Mouse (Mus musculus) gonadal fat pad, adult 2 months (tissue): ENCODE measurements around the gene 4930402H24Rik. TPM values are rescaled to one million over a fixed set of nuclear protein-coding genes. Genes with fewer than 3 reads are reported as not detected.

ENCODE experiments used
- DNase-seq: peaks from one replicate; pipeline ENCODE4 v3.0.0-alpha.2; 2012; ENCODE audit warnings: low read depth
- polyA plus RNA-seq: library from polyadenylated mRNA; depleted of rRNA; stranded (reverse); fragments of >200 nt; gene quantifications from 2 replicates; pipeline ENCODE4 v1.2.3, GENCODE M21; 2012

4930402H24Rik gene
- polyA plus RNA-seq, 1 experiment, result 84.4 TPM

- no peak for DNase-seq
Measured at GRCm38 (mm10) chr2:130733444-130733843, 172.8 kb downstream of the 4930402H24Rik start.

GRCm38 (mm10) chr2:130731855-130732254, 174.4 kb downstream of the 4930402H24Rik start:
- DNase-seq, result no peak

- DNase-seq, result no peak
Measured at GRCm38 (mm10) chr2:130730746-130731145, 175.5 kb downstream of the 4930402H24Rik start.

GRCm38 (mm10) chr2:130728906-130729585, 177.2 kb downstream of the 4930402H24Rik start:
- DNase-seq, result no peak

GRCm38 (mm10) chr2:130727752-130728151, 178.5 kb downstream of the 4930402H24Rik start:
- no peak for DNase-seq

- peak; percentile 73 for DNase-seq
Measured at GRCm38 (mm10) chr2:130724369-130724768, 181.8 kb downstream of the 4930402H24Rik start.

GRCm38 (mm10) chr2:130717951-130718350, 188.3 kb downstream of the 4930402H24Rik start:
- DNase-seq, result no peak

- no peak for DNase-seq
Measured at GRCm38 (mm10) chr2:130707057-130707456, 199.1 kb downstream of the 4930402H24Rik start.

GRCm38 (mm10) chr2:130706602-130707001, 199.6 kb downstream of the 4930402H24Rik start:
- DNase-seq, result no peak

- no peak for DNase-seq
Measured at GRCm38 (mm10) chr2:130705178-130705577, 201.0 kb downstream of the 4930402H24Rik start.

- no peak for DNase-seq
Measured at GRCm38 (mm10) chr2:130704040-130705001, 201.9 kb downstream of the 4930402H24Rik start.

- no peak for DNase-seq
Measured at GRCm38 (mm10) chr2:130697821-130698266, 208.4 kb downstream of the 4930402H24Rik start.

- DNase-seq, result no peak
Measured at GRCm38 (mm10) chr2:130697153-130697810, 208.9 kb downstream of the 4930402H24Rik start, which contains the start of gene Slc4a11. Slc4a11 (minus strand) TSS chr2:130697519.

GRCm38 (mm10) chr2:130696700-130697152, 209.5 kb downstream of the 4930402H24Rik start:
- DNase-seq, result no peak

GRCm38 (mm10) chr2:130693563-130693962, 212.6 kb downstream of the 4930402H24Rik start:
- no peak for DNase-seq

- DNase-seq, result no peak
Measured at GRCm38 (mm10) chr2:130689011-130689410, 217.2 kb downstream of the 4930402H24Rik start.

GRCm38 (mm10) chr2:130685426-130685825, 220.8 kb downstream of the 4930402H24Rik start:
- DNase-seq, result no peak

- no peak for DNase-seq
Measured at GRCm38 (mm10) chr2:130681531-130681930, 224.7 kb downstream of the 4930402H24Rik start.

GRCm38 (mm10) chr2:130679899-130680298, 226.3 kb downstream of the 4930402H24Rik start:
- no peak for DNase-seq

- no peak for DNase-seq
Measured at GRCm38 (mm10) chr2:130679154-130679553, 227.1 kb downstream of the 4930402H24Rik start.

- no peak for DNase-seq
Measured at GRCm38 (mm10) chr2:130677211-130677610, 229.0 kb downstream of the 4930402H24Rik start.

GRCm38 (mm10) chr2:130667559-130667958, 238.6 kb downstream of the 4930402H24Rik start, which contains the start of gene Itpa:
Itpa (plus strand) TSS chr2:130667610.
- no peak for DNase-seq
